Mouse (Mus musculus): ENCODE measurements at regions not wholly inside any gene's neighbourhood (a gene's known extent, or its start where the extent isn't known, plus 50 kb on each side); places are given as distances from the start of the nearest gene placed in this dataset.

DNA sequence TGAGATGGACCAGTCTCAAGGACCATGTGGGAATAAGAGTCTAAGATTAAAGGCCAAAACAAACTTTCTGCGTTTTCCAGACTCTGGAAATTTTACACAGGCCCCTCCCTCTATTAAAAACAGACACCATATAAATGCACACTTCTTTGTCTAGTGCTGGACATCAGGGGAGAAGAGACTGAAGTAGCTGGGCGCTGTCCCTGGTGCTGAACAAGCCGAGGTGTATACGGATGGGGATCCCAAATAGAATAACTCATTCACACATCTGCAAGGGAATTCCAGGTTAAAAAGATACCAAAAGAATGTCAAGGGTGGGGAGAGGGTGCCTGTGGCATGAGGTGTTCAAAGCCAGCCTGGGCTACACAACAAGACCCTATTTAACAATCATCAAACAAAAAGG lies 114.9 kb downstream of the Rps15a start:
- no peak for TF ChIP-seq TAL1 (IDR thresholded peaks at IDR 0.05; ENCODE audit: low read length)
- no peak for TF ChIP-seq GATA1 (IDR thresholded peaks at IDR 0.05; ENCODE audit: low read length)
